Mouse (Mus musculus) limb, embryonic 12.5 days (tissue): ENCODE measurements around the gene Vgll4. TPM values are rescaled to one million over a fixed set of nuclear protein-coding genes. Genes with fewer than 3 reads are reported as not detected.
"Not testable (repeated sequence)": the region's sequence is repeated elsewhere in the genome, so short reads cannot be mapped to it uniquely, and the experiment has no call there.

Experiments
- ATAC-seq: fragments of 200-750 bp; cut with Nextera tagmentation; 2 replicates; pipeline ENCODE4 v1.8.0; 2017; ENCODE audit warnings: low read depth, moderate TSS enrichment; ENCODE audit not compliant: insufficient number of reproducible peaks, insufficient read depth, low FRiP score, low TSS enrichment
- H3K27ac ChIP-seq: fragments of 300-500 bp; sonication (generic); 2 replicates; pipeline ENCODE4 v1.5.1; 2016; ENCODE audit warnings: mild to moderate bottlenecking, moderate library complexity
- H3K27me3 ChIP-seq: fragments of 300-500 bp; sonication (generic); 2 replicates; pipeline ENCODE4 v1.6.1; 2016; ENCODE audit warnings: mild to moderate bottlenecking, moderate library complexity
- H3K36me3 ChIP-seq: fragments of 300-500 bp; sonication (generic); 2 replicates; pipeline ENCODE4 v1.6.1; 2016; ENCODE audit warnings: mild to moderate bottlenecking, moderate library complexity
- H3K4me1 ChIP-seq: fragments of 300-500 bp; sonication (generic); replicated peaks from 2 replicates; pipeline ENCODE4 v1.6.1; 2016
- H3K4me2 ChIP-seq: fragments of 300-500 bp; sonication (generic); 2 replicates; pipeline ENCODE4 v1.6.1; 2016; ENCODE audit warnings: mild to moderate bottlenecking, moderate library complexity
- H3K4me3 ChIP-seq: fragments of 300-500 bp; sonication (generic); replicated peaks from 2 replicates; pipeline ENCODE4 v1.5.1; 2016; ENCODE audit warnings: mild to moderate bottlenecking
- H3K9ac ChIP-seq: fragments of 300-500 bp; sonication (generic); replicated peaks from 2 replicates; pipeline ENCODE4 v1.6.1; 2016; ENCODE audit warnings: mild to moderate bottlenecking, moderate library complexity
- H3K9me3 ChIP-seq: fragments of 300-500 bp; sonication (generic); 2 replicates; pipeline ENCODE4 v1.6.1; 2016; ENCODE audit warnings: mild to moderate bottlenecking, moderate library complexity
- WGBS: fragments of 180-500 bp; shearing (Covaris S2); methylation state at CpG from one replicate; pipeline ENCODE4 v1.1.7; 2016; 5-methylcytosine and 5-hydroxymethylcytosine counted together
- polyA plus RNA-seq: library from polyadenylated mRNA; unstranded; fragments of >200 nt; fragmentation: Nextera tagmentation; extraction: Ambion mirVana; gene quantifications from 2 replicates; pipeline ENCODE4 v1.2.1, GENCODE M21; 2016

Gene Vgll4
- polyA plus RNA-seq, 1 experiment from 2014 or later, result 156 TPM

GRCm38 (mm10) chr6:114891771-114892170 is 78.0 kb downstream of the Vgll4 start:
- Histone ChIP-seq H3K4me2 (no peak overlapping the region), H3K36me3 (peaks cover 49% of the 10 kb centered on the region), H3K9me3 (no peaks in the 10 kb centered on the region), H3K27ac (peak overlapping the region; percentile 76), H3K4me1 (peaks cover 76% of the 10 kb centered on the region), H3K9ac (0 out of 2 replicates have a peak overlapping the region, but pooled peaks have one; percentile 12), H3K4me3 (no peak overlapping the region), H3K27me3 (no peaks in the 10 kb centered on the region)
- 59% methylated on average over 12 of the region's 12 CpGs for WGBS
- ATAC-seq, result no peak

- Histone ChIP-seq H3K9ac (no peak overlapping the region), H3K4me2 (no peak overlapping the region), H3K4me1 (peaks cover 81% of the 10 kb centered on the region), H3K9me3 (no peaks in the 10 kb centered on the region), H3K4me3 (no peak overlapping the region), H3K27ac (peak overlapping the region; percentile 76), H3K27me3 (no peaks in the 10 kb centered on the region), H3K36me3 (peaks cover 48% of the 10 kb centered on the region)
- no peak for ATAC-seq
- WGBS, result 91% methylated on average over 12 of the region's 12 CpGs
Measured at GRCm38 (mm10) chr6:114891272-114891671, 78.5 kb downstream of the Vgll4 start.

GRCm38 (mm10) chr6:114890411-114891115 is 79.2 kb downstream of the Vgll4 start:
- Histone ChIP-seq H3K36me3 (peaks cover 52% of the 10 kb centered on the region), H3K27me3 (no peaks in the 10 kb centered on the region), H3K4me1 (peaks cover 88% of the 10 kb centered on the region), H3K9me3 (no peaks in the 10 kb centered on the region), H3K4me2 (no peak overlapping the region), H3K4me3 (no peak overlapping the region), H3K27ac (peak overlapping the region; percentile 76), H3K9ac (no peak overlapping the region)
- WGBS, result 60% methylated on average over 19 of the region's 19 CpGs
- no peak for ATAC-seq

GRCm38 (mm10) chr6:114889971-114890370 is 79.8 kb downstream of the Vgll4 start:
- not testable (repeated sequence) for H3K27me3 ChIP-seq, H3K9ac ChIP-seq, H3K27ac ChIP-seq, ATAC-seq, H3K9me3 ChIP-seq, H3K4me3 ChIP-seq, H3K4me2 ChIP-seq
- Histone ChIP-seq H3K36me3 (peaks cover 52% of the 10 kb centered on the region), H3K4me1 (peaks cover 94% of the 10 kb centered on the region)
- 80% methylated on average over 3 of the region's 3 CpGs for WGBS

GRCm38 (mm10) chr6:114888922-114889321 is 80.9 kb downstream of the Vgll4 start:
- Histone ChIP-seq H3K4me1 (peaks cover 95% of the 10 kb centered on the region), H3K9ac (no peak overlapping the region), H3K27ac (peak overlapping the region; percentile 72), H3K9me3 (no peaks in the 10 kb centered on the region), H3K4me2 (no peak overlapping the region), H3K27me3 (no peaks in the 10 kb centered on the region), H3K36me3 (peaks cover 59% of the 10 kb centered on the region), H3K4me3 (no peak overlapping the region)
- WGBS, result 21% methylated on average over 13 of the region's 13 CpGs
- ATAC-seq, result peak; percentile 80

- Histone ChIP-seq H3K4me2 (no peak overlapping the region), H3K27ac (peak overlapping the region; percentile 23; the same call in 1 of the 2 replicates), H3K4me1 (peaks cover 95% of the 10 kb centered on the region), H3K36me3 (peaks cover 59% of the 10 kb centered on the region), H3K9me3 (no peaks in the 10 kb centered on the region), H3K27me3 (no peaks in the 10 kb centered on the region), H3K4me3 (no peak overlapping the region), H3K9ac (no peak overlapping the region)
- WGBS, result 61% methylated on average over 11 of the region's 11 CpGs
- no peak for ATAC-seq
Measured at GRCm38 (mm10) chr6:114886504-114887361, 83.1 kb downstream of the Vgll4 start.

- H3K4me2 ChIP-seq, result no peak overlapping the region
- 0 out of 2 replicates have a peak overlapping the region, but pooled peaks have one; percentile 35 for H3K27ac ChIP-seq
- no peak for ATAC-seq
- WGBS, result 93% methylated on average over 6 of the region's 6 CpGs
- H3K4me3 ChIP-seq, result no peak overlapping the region
- H3K27me3 ChIP-seq, result no peaks in the 10 kb centered on the region
- H3K9ac ChIP-seq, result no peak overlapping the region
- peaks cover 61% of the 10 kb centered on the region for H3K36me3 ChIP-seq
- no peaks in the 10 kb centered on the region for H3K9me3 ChIP-seq
- H3K4me1 ChIP-seq, result peaks cover 95% of the 10 kb centered on the region
Measured at GRCm38 (mm10) chr6:114886012-114886411, 83.8 kb downstream of the Vgll4 start.

- Histone ChIP-seq H3K4me2 (no peak overlapping the region), H3K27ac (peak overlapping the region; percentile 97), H3K9ac (no peak overlapping the region), H3K9me3 (no peaks in the 10 kb centered on the region), H3K27me3 (no peaks in the 10 kb centered on the region), H3K4me1 (peaks cover 95% of the 10 kb centered on the region), H3K36me3 (peaks cover 63% of the 10 kb centered on the region), H3K4me3 (no peak overlapping the region)
- no peak for ATAC-seq
- 77% methylated on average over 5 of the region's 5 CpGs for WGBS
Measured at GRCm38 (mm10) chr6:114885129-114885528, 84.7 kb downstream of the Vgll4 start.

- ATAC-seq, result peak; percentile 85
- Histone ChIP-seq H3K9ac (peak overlapping the region; percentile 50), H3K27ac (peak overlapping the region; percentile 97), H3K4me3 (no peak overlapping the region), H3K27me3 (no peaks in the 10 kb centered on the region), H3K9me3 (no peaks in the 10 kb centered on the region), H3K4me2 (peak overlapping the region; percentile 32), H3K4me1 (peaks cover 97% of the 10 kb centered on the region), H3K36me3 (peaks cover 55% of the 10 kb centered on the region)
- WGBS, result 2% methylated on average over 9 of the region's 9 CpGs
Measured at GRCm38 (mm10) chr6:114883261-114883740, 86.5 kb downstream of the Vgll4 start.

- 0 out of 2 replicates have a peak, but pooled peaks have one; percentile 7 for ATAC-seq
- no peak overlapping the region; the same call in 1 of the 2 replicates for H3K4me3 ChIP-seq
Measured at GRCm38 (mm10) chr6:114882675-114883074, 87.1 kb downstream of the Vgll4 start.

GRCm38 (mm10) chr6:114882212-114882611 is 87.6 kb downstream of the Vgll4 start:
- Histone ChIP-seq H3K4me1 (peaks cover 97% of the 10 kb centered on the region), H3K36me3 (peaks cover 44% of the 10 kb centered on the region), H3K27me3 (no peaks in the 10 kb centered on the region), H3K9ac (peak overlapping the region; percentile 27; the same call in 1 of the 2 replicates), H3K9me3 (no peaks in the 10 kb centered on the region), H3K27ac (peak overlapping the region; percentile 97), H3K4me2 (peak overlapping the region; percentile 32; the same call in 1 of the 2 replicates), H3K4me3 (no peak overlapping the region)
- no peak for ATAC-seq
- WGBS, result 56% methylated on average over 5 of the region's 5 CpGs

More at GRCm38 (mm10) chr6:114882675-114883074, 87.1 kb downstream of the Vgll4 start:
- Histone ChIP-seq H3K27ac (peak overlapping the region; percentile 97), H3K36me3 (peaks cover 49% of the 10 kb centered on the region), H3K27me3 (no peaks in the 10 kb centered on the region), H3K9ac (peak overlapping the region; percentile 50), H3K4me1 (peaks cover 97% of the 10 kb centered on the region), H3K9me3 (no peaks in the 10 kb centered on the region), H3K4me2 (peak overlapping the region; percentile 32)
- 31% methylated on average over 7 of the region's 7 CpGs for WGBS
